8 mouse cellular contexts compared by ENCODE assay signal in genomic region chr9:80002394-80003188, GRCm38 (mm10). TPM values are rescaled to one million over a fixed set of nuclear protein-coding genes. Genes with fewer than 3 reads are reported as not detected.
DNase-seq lines count a peak whose midpoint lies in the region; ATAC-seq and TF ChIP-seq lines count a peak whose summit lies in the region.
"Had no signal": no experiment of that assay in that cellular context is flagged by ENCODE, and none has a peak within 500 bp of the region (broad histone marks: within the 10 kb centered on the region; RNA-seq: fewer than 3 reads in every experiment).

No protein-coding gene starts in this region.

- intact Hi-C loops in gastrocnemius, adult 2 months (cut with DNase I): loop anchor here (1.0 to 5.0 kb wide), 2 partner anchors 135 to 196 kb away; no protein-coding TSS in a partner anchor
- intact Hi-C loops in left cerebral cortex, postnatal 10 days (cut with DNase I): loop anchor here (1.0 kb wide), 1 partner anchor 195 kb away; no protein-coding TSS in a partner anchor

- no peaks in the 10 kb centered on the region for H3K4me1 ChIP-seq in intestine, embryonic 16.5 days (ENCODE audit: control insufficient read depth, insufficient read depth, low read length)
- no peaks in the 10 kb centered on the region for H3K4me1 ChIP-seq in midbrain, embryonic 14.5 days (ENCODE audit: control insufficient read depth, insufficient read depth, low read length)

- no peak; the same call in 1 of the 2 replicates for TF ChIP-seq CTCF in gastrocnemius, adult 2 months (IDR thresholded peaks at IDR 0.05)

- no peak overlapping the region for H3K4me2 ChIP-seq in intestine, embryonic 16.5 days (ENCODE audit: low read depth, low read length)
- peak overlapping the region; percentile 12; the same call in 1 of the 2 replicates for H3K4me2 ChIP-seq in midbrain, embryonic 14.5 days (ENCODE audit: low read length)

- 46% methylated on average over 14 of the region's 14 CpGs for WGBS in intestine, embryonic 16.5 days
- WGBS in midbrain, embryonic 14.5 days: 32% methylated on average over 14 of the region's 14 CpGs

- H3K4me3 ChIP-seq in gastrocnemius, adult 2 months: no peak overlapping the region
- H3K4me3 ChIP-seq in intestine, embryonic 16.5 days (ENCODE audit: low read length): no peak overlapping the region
- H3K4me3 ChIP-seq in midbrain, embryonic 14.5 days (replicated peaks; ENCODE audit: low read depth, low read length): no peak overlapping the region
- H3K4me3 ChIP-seq: myocyte had no signal

- 0 out of 2 replicates have a peak, but pooled peaks have one; percentile 38 for ATAC-seq in intestine, embryonic 16.5 days
- peak; percentile 73 for ATAC-seq in midbrain, embryonic 14.5 days (ENCODE audit: low FRiP score, low TSS enrichment)

- peak; percentile 76 for DNase-seq in ZHBTc4 (ENCODE audit: low read depth, low spot score)
- DNase-seq in cerebellum, postnatal 14 days: peak; percentile 89 to 90
- DNase-seq in gastrocnemius, adult 2 months: peak; percentile 87
- peak; percentile 76 to 80 for DNase-seq in left cerebral cortex, postnatal 10 days (ENCODE audit: extremely low spot score in 1 of 2, low spot score in 2 of 2)
- DNase-seq in midbrain, embryonic 14.5 days: peak; percentile 92
- DNase-seq in spleen, adult 12 weeks (ENCODE audit: low spot score): peak; percentile 48

- no peaks in the 10 kb centered on the region for H3K9me3 ChIP-seq in intestine, embryonic 16.5 days (ENCODE audit: control insufficient read depth, low read length)
- H3K9me3 ChIP-seq in midbrain, embryonic 14.5 days (ENCODE audit: control insufficient read depth, low read length): no peaks in the 10 kb centered on the region

- no peak overlapping the region for H3K9ac ChIP-seq in intestine, embryonic 16.5 days (ENCODE audit: low read depth, low read length)
- no peak overlapping the region; the same call in 1 of the 2 replicates for H3K9ac ChIP-seq in midbrain, embryonic 14.5 days (replicated peaks; ENCODE audit: low read length)

- no peak overlapping the region for H3K27ac ChIP-seq in gastrocnemius, adult 2 months
- H3K27ac ChIP-seq in intestine, embryonic 16.5 days (ENCODE audit: low read length): no peak overlapping the region
- H3K27ac ChIP-seq in midbrain, embryonic 14.5 days (replicated peaks; ENCODE audit: low read depth, low read length): no peak overlapping the region

- H3K36me3 ChIP-seq in intestine, embryonic 16.5 days (ENCODE audit: control insufficient read depth, insufficient read depth, low read length): no peaks in the 10 kb centered on the region
- H3K36me3 ChIP-seq in midbrain, embryonic 14.5 days (ENCODE audit: control insufficient read depth, insufficient read depth, low read length): no peaks in the 10 kb centered on the region

- H3K27me3 ChIP-seq in intestine, embryonic 16.5 days (replicated peaks; ENCODE audit: control insufficient read depth, insufficient read depth, low read length): no peaks in the 10 kb centered on the region
- H3K27me3 ChIP-seq in midbrain, embryonic 14.5 days (ENCODE audit: control insufficient read depth, insufficient read depth, low read length): no peaks in the 10 kb centered on the region

RNA-seq across cellular contexts. Expression of gene Filip1, which starts 10.1 kb away (rescaled TPM):
- 100 to 1,000 TPM in 1 of 2 experiments, 10 to 100 TPM in 1; 93.6 to 119 TPM for total RNA-seq in gastrocnemius, adult 2 months (2021)
- polyA plus RNA-seq in intestine, embryonic 16.5 days (2015; fragmentation: Nextera tagmentation; extraction: Ambion mirVana): 5.5 TPM in 2 replicates
- total RNA-seq in left cerebral cortex, postnatal 10 days (2021): 10 to 100 TPM; 27.3 to 30.0 TPM
- polyA plus RNA-seq in midbrain, embryonic 14.5 days (2014; fragmentation: Nextera tagmentation; extraction: Ambion mirVana): 2.3 and 4.2 TPM in 2 replicates
